In genomic region chr6:93661139-93661538, GRCm38 (mm10) we compare ENCODE assay signal across 19 mouse cellular contexts.
DNase-seq lines count a peak whose midpoint lies in the region; ATAC-seq lines count a peak whose summit lies in the region.
"Had no signal": no experiment of that assay in that cellular context is flagged by ENCODE, and none has a peak within 500 bp of the region (broad histone marks: within the 10 kb centered on the region; RNA-seq: fewer than 3 reads in every experiment).

No protein-coding gene starts in this region.

- no peak overlapping the region for H3K4me3 ChIP-seq in hindbrain, embryonic 13.5 days
- H3K4me3 ChIP-seq: embryonic facial prominence, embryonic 13.5 days; hindbrain, embryonic 15.5 days; limb, embryonic 15.5 days; liver, embryonic 15.5 days; stomach, embryonic 15.5 days had no signal

- ATAC-seq in hindbrain, embryonic 13.5 days (ENCODE audit: low FRiP score), result no peak
- ATAC-seq: forebrain, embryonic 14.5 days; intestine, embryonic 16.5 days had no signal

- no peaks in the 10 kb centered on the region for H3K4me1 ChIP-seq in hindbrain, embryonic 13.5 days (replicated peaks)
- H3K4me1 ChIP-seq: hindbrain, embryonic 15.5 days; limb, embryonic 15.5 days; liver, embryonic 15.5 days; stomach, embryonic 15.5 days had no signal

- H3K4me2 ChIP-seq in hindbrain, embryonic 13.5 days, result no peak overlapping the region
- H3K4me2 ChIP-seq: embryonic facial prominence, embryonic 13.5 days; hindbrain, embryonic 15.5 days; limb, embryonic 15.5 days; liver, embryonic 15.5 days; midbrain, embryonic 11.5 days; stomach, embryonic 15.5 days had no signal

- no peaks in the 10 kb centered on the region for H3K9me3 ChIP-seq in hindbrain, embryonic 13.5 days
- H3K9me3 ChIP-seq: embryonic facial prominence, embryonic 13.5 days; hindbrain, embryonic 15.5 days; limb, embryonic 15.5 days; liver, embryonic 15.5 days; stomach, embryonic 15.5 days had no signal

- H3K27me3 ChIP-seq in hindbrain, embryonic 13.5 days, result no peaks in the 10 kb centered on the region
- H3K27me3 ChIP-seq: embryonic facial prominence, embryonic 13.5 days; hindbrain, embryonic 15.5 days; limb, embryonic 15.5 days; liver, embryonic 15.5 days; stomach, embryonic 15.5 days had no signal

- H3K27ac ChIP-seq in hindbrain, embryonic 13.5 days, result no peak overlapping the region
- H3K27ac ChIP-seq: embryonic facial prominence, embryonic 13.5 days; hindbrain, embryonic 15.5 days; limb, embryonic 15.5 days; liver, embryonic 15.5 days; stomach, embryonic 15.5 days had no signal

- DNase-seq in left cerebral cortex, adult 11 months (ENCODE audit: low spot score), result peak; percentile 46
- no peak for DNase-seq in left cerebral cortex, postnatal 4 days
- DNase-seq in frontal cortex, postnatal 36 days (ENCODE audit: low spot score in 2 of 2), result peak; percentile 69 to 86
- DNase-seq in left cerebral cortex, postnatal 25 days (ENCODE audit: low spot score in 2 of 2), result peak; percentile 50 to 96
- peak; percentile 89 for DNase-seq in telencephalon, adult 2 months (ENCODE audit: low read depth, low spot score)
- DNase-seq in gastrocnemius, adult 18-20 months (ENCODE audit: low spot score), result no peak
- DNase-seq: adrenal gland, adult 2 months; cerebellum, postnatal 10 days; heart, postnatal 36 days; retina, postnatal 1 day had no signal

- WGBS in hindbrain, embryonic 13.5 days, result 78% methylated on average over 1 of the region's 1 CpGs

- intact Hi-C loops in left cerebral cortex, postnatal 4 days (cut with DNase I), result no loop called here
- intact Hi-C loops in left cerebral cortex, postnatal 25 days (cut with DNase I), result loop anchor here (2.0 kb wide), 1 partner anchor 38 kb away; no protein-coding TSS in a partner anchor

- no peaks in the 10 kb centered on the region for H3K36me3 ChIP-seq in hindbrain, embryonic 13.5 days
- H3K36me3 ChIP-seq: embryonic facial prominence, embryonic 13.5 days; hindbrain, embryonic 15.5 days; limb, embryonic 15.5 days; liver, embryonic 15.5 days; stomach, embryonic 15.5 days had no signal

- no peak overlapping the region for H3K9ac ChIP-seq in hindbrain, embryonic 13.5 days
- H3K9ac ChIP-seq: embryonic facial prominence, embryonic 13.5 days; hindbrain, embryonic 15.5 days; limb, embryonic 15.5 days; liver, embryonic 15.5 days; stomach, embryonic 15.5 days had no signal

Comparison
In these comparisons a context has a peak if more than half of its experiments do, and no peak if none do; other contexts are left out.
1. DNase-seq: peak in left cerebral cortex, adult 11 months (single experiment), frontal cortex, postnatal 36 days (2 of 2), left cerebral cortex, postnatal 25 days (2 of 2) and telencephalon, adult 2 months (single experiment); none in left cerebral cortex, postnatal 4 days (single experiment) and gastrocnemius, adult 18-20 months (single experiment).